Mouse (Mus musculus) hindbrain, embryonic 10.5 days (tissue): Measurements from ENCODE around the gene Elf3. TPM values are rescaled to one million over a fixed set of nuclear protein-coding genes. Genes with fewer than 3 reads are reported as not detected.
"Not testable (repeated sequence)": the region's sequence is repeated elsewhere in the genome, so short reads cannot be mapped to it uniquely, and the experiment has no call there.

Experiments used
- DNase-seq: peaks from one replicate; pipeline ENCODE4 v3.0.0-alpha.2; 2017; ENCODE audit warnings: low spot score
- H3K27ac ChIP-seq: fragments of 300-500 bp; sonication (generic); 2 replicates; pipeline ENCODE4 v1.5.1; 2016; ENCODE audit warnings: mild to moderate bottlenecking, moderate library complexity
- H3K27me3 ChIP-seq: fragments of 300-500 bp; sonication (generic); 2 replicates; pipeline ENCODE4 v1.6.1; 2016; ENCODE audit warnings: mild to moderate bottlenecking; ENCODE audit not compliant: poor library complexity, insufficient read depth, severe bottlenecking
- H3K36me3 ChIP-seq: fragments of 300-500 bp; sonication (generic); 2 replicates; pipeline ENCODE4 v1.6.1; 2016; ENCODE audit warnings: mild to moderate bottlenecking, moderate library complexity
- H3K4me1 ChIP-seq: fragments of 300-500 bp; sonication (generic); replicated peaks from 2 replicates; pipeline ENCODE4 v1.6.1; 2016; ENCODE audit warnings: mild to moderate bottlenecking
- H3K4me3 ChIP-seq: fragments of 300-500 bp; sonication (generic); 2 replicates; pipeline ENCODE4 v1.5.1; 2016; ENCODE audit warnings: mild to moderate bottlenecking, moderate library complexity
- H3K9me3 ChIP-seq: fragments of 300-500 bp; sonication (generic); 2 replicates; pipeline ENCODE4 v1.6.1; 2016; ENCODE audit warnings: mild to moderate bottlenecking, moderate library complexity
- WGBS: fragments of 180-500 bp; shearing (Covaris S2); methylation state at CpG from one replicate; pipeline ENCODE4 v1.1.7; 2016; 5-methylcytosine and 5-hydroxymethylcytosine counted together
- polyA plus RNA-seq: library from polyadenylated mRNA; unstranded; fragments of >200 nt; fragmentation: Nextera tagmentation; extraction: Ambion mirVana; gene quantifications from 2 replicates; pipeline ENCODE4 v1.2.1, GENCODE M21; 2016

Gene Elf3
- polyA plus RNA-seq, 1 experiment from 2014 or later = 1.9 TPM

GRCm38 (mm10) chr1:135231878-135232277, 26.5 kb downstream of the Elf3 start:
- 74% methylated on average over 20 of the region's 20 CpGs for WGBS
- not testable (repeated sequence) for H3K36me3 ChIP-seq, H3K4me3 ChIP-seq, H3K27ac ChIP-seq, DNase-seq, H3K9me3 ChIP-seq, H3K4me1 ChIP-seq, H3K27me3 ChIP-seq

GRCm38 (mm10) chr1:135227339-135227950, 30.9 kb downstream of the Elf3 start:
- no peak for DNase-seq
- no peaks in the 10 kb centered on the region for H3K27me3 ChIP-seq
- H3K27ac ChIP-seq = no peak overlapping the region
- H3K4me3 ChIP-seq = no peak overlapping the region
- H3K36me3 ChIP-seq = no peaks in the 10 kb centered on the region
- H3K4me1 ChIP-seq = no peaks in the 10 kb centered on the region
- 80% methylated on average over 13 of the region's 13 CpGs for WGBS
- H3K9me3 ChIP-seq = no peaks in the 10 kb centered on the region

- Histone ChIP-seq H3K27ac (no peak overlapping the region), H3K4me1 (no peaks in the 10 kb centered on the region), H3K27me3 (no peaks in the 10 kb centered on the region), H3K4me3 (no peak overlapping the region), H3K9me3 (no peaks in the 10 kb centered on the region), H3K36me3 (no peaks in the 10 kb centered on the region)
- no peak for DNase-seq
- 79% methylated on average over 6 of the region's 6 CpGs for WGBS
These were observed 33.3 kb downstream of the Elf3 start for GRCm38 (mm10) chr1:135224981-135225604.

GRCm38 (mm10) chr1:135224147-135224546, 34.2 kb downstream of the Elf3 start:
- Histone ChIP-seq H3K27ac (no peak overlapping the region), H3K4me1 (no peaks in the 10 kb centered on the region), H3K27me3 (no peaks in the 10 kb centered on the region), H3K9me3 (no peaks in the 10 kb centered on the region), H3K4me3 (no peak overlapping the region), H3K36me3 (no peaks in the 10 kb centered on the region)
- DNase-seq = no peak
- WGBS = 70% methylated on average over 3 of the region's 3 CpGs

GRCm38 (mm10) chr1:135217607-135218233, 40.6 kb downstream of the Elf3 start:
- Histone ChIP-seq H3K4me1 (peaks cover 11% of the 10 kb centered on the region), H3K4me3 (no peak overlapping the region), H3K27me3 (no peaks in the 10 kb centered on the region), H3K9me3 (no peaks in the 10 kb centered on the region), H3K27ac (0 out of 2 replicates have a peak overlapping the region, but pooled peaks have one; percentile 36), H3K36me3 (no peaks in the 10 kb centered on the region)
- WGBS = 41% methylated on average over 13 of the region's 13 CpGs
- DNase-seq = peak; percentile 8

- H3K4me1 ChIP-seq = peaks cover 11% of the 10 kb centered on the region
- 89% methylated on average over 9 of the region's 9 CpGs for WGBS
- H3K27me3 ChIP-seq = no peaks in the 10 kb centered on the region
- DNase-seq = no peak
- no peak overlapping the region for H3K4me3 ChIP-seq
- no peak overlapping the region for H3K27ac ChIP-seq
- H3K36me3 ChIP-seq = no peaks in the 10 kb centered on the region
- no peaks in the 10 kb centered on the region for H3K9me3 ChIP-seq
These were observed 44.4 kb downstream of the Elf3 start for GRCm38 (mm10) chr1:135213772-135214640.

- DNase-seq = no peak
- Histone ChIP-seq H3K9me3 (no peaks in the 10 kb centered on the region), H3K27me3 (no peaks in the 10 kb centered on the region), H3K36me3 (no peaks in the 10 kb centered on the region), H3K27ac (no peak overlapping the region), H3K4me1 (no peaks in the 10 kb centered on the region), H3K4me3 (no peak overlapping the region)
- WGBS = 73% methylated on average over 5 of the region's 5 CpGs
These were observed 47.9 kb downstream of the Elf3 start for GRCm38 (mm10) chr1:135210421-135210820.

- no peak overlapping the region for H3K27ac ChIP-seq
- no peaks in the 10 kb centered on the region for H3K9me3 ChIP-seq
- H3K4me1 ChIP-seq = peaks cover 16% of the 10 kb centered on the region
- DNase-seq = no peak
- WGBS = 73% methylated on average over 9 of the region's 9 CpGs
- no peak overlapping the region for H3K4me3 ChIP-seq
- no peaks in the 10 kb centered on the region for H3K36me3 ChIP-seq
- no peaks in the 10 kb centered on the region for H3K27me3 ChIP-seq
These were observed 49.7 kb downstream of the Elf3 start for GRCm38 (mm10) chr1:135208716-135209115.

- no peaks in the 10 kb centered on the region for H3K36me3 ChIP-seq
- H3K4me3 ChIP-seq = no peak overlapping the region
- H3K27me3 ChIP-seq = no peaks in the 10 kb centered on the region; the same call in 1 of the 2 replicates
- no peak overlapping the region for H3K27ac ChIP-seq
- H3K4me1 ChIP-seq = peaks cover 18% of the 10 kb centered on the region
- 90% methylated on average over 14 of the region's 14 CpGs for WGBS
- no peaks in the 10 kb centered on the region for H3K9me3 ChIP-seq
- DNase-seq = no peak
These were observed 51.6 kb downstream of the Elf3 start for GRCm38 (mm10) chr1:135206586-135207339.

GRCm38 (mm10) chr1:135205257-135205656, 53.1 kb downstream of the Elf3 start:
- Histone ChIP-seq H3K4me1 (peaks cover 18% of the 10 kb centered on the region), H3K9me3 (no peaks in the 10 kb centered on the region), H3K27me3 (peaks cover 5% of the 10 kb centered on the region), H3K27ac (0 out of 2 replicates have a peak overlapping the region, but pooled peaks have one; percentile 42), H3K4me3 (no peak overlapping the region), H3K36me3 (no peaks in the 10 kb centered on the region)
- WGBS = 59% methylated on average over 4 of the region's 4 CpGs
- DNase-seq = no peak

- Histone ChIP-seq H3K36me3 (no peaks in the 10 kb centered on the region), H3K9me3 (no peaks in the 10 kb centered on the region), H3K27me3 (peaks cover 5% of the 10 kb centered on the region), H3K4me1 (peaks cover 22% of the 10 kb centered on the region), H3K27ac (0 out of 2 replicates have a peak overlapping the region, but pooled peaks have one; percentile 42), H3K4me3 (no peak overlapping the region)
- DNase-seq = peak; percentile 16
- 34% methylated on average over 12 of the region's 12 CpGs for WGBS
These were observed 53.9 kb downstream of the Elf3 start for GRCm38 (mm10) chr1:135204196-135205126.
